Mouse (Mus musculus) skeletal muscle tissue, adult 2 months (tissue): Measurements from ENCODE around the gene Cep89.

Experiments
- DNase-seq: peaks from one replicate; pipeline ENCODE4 v3.0.0-alpha.2; 2012; ENCODE audit warnings: low read depth, low spot score

The Cep89 gene

DNA sequence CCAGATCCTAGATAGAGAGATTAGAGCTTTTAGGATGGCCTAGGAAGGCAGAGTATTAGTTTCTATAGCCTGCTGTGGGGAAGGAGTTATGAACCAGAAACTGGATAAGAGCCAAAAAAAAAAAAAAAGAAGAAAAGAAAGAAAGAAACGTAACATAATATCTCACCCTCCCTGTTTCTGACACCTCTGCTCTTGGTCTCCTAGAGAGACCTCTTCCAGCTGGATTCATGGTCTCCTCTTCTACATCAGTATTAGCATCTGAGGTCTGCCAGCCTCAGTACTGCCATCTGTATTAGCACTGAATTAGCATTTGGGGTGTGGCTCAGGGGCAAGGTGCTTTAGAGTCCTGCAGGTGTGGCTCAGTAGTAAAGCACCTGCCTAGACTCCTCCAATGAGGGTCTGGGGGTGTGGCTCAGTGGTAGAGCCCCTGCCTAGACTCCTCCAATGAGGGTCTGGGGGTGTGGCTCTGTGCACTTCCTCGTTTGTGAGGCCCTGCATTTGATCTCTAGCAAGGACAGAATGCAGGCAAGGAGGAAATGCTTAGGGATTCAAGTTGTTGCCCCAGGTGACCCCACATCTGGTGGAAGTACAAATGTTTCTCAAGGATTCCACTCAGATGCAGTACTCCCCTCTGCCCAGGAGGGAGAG, 14.0 kb upstream of the Cep89 start:
- no peak for DNase-seq

DNA sequence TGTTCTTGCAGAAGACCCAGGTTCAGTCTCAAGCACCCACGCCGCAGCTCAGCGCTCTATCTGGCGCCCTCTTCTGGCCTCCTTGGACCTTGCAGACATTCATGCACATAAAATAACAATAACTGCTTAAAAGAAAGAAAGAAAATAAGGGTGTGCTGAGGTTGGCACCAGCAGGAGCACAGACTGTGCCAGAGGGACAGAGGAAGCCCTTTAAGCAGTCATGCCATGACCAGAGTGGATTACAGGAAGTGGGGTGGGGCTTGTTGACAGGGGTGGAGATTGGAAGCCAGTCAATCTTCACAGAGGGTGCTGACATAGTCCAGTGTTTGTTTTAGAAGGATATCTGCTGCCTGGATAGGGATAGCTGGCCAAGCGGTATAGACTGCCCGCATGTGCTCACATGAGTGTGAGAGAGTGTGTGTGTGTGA, 10.3 kb upstream of the Cep89 start:
- DNase-seq: no peak

GRCm38 (mm10) chr7:35388694-35389093, 8.1 kb upstream of the Cep89 start:
- no peak for DNase-seq

- no peak for DNase-seq
These were observed 3.9 kb upstream of the Cep89 start for GRCm38 (mm10) chr7:35392935-35393334.

GRCm38 (mm10) chr7:35395734-35396456, 940 bp upstream of the Cep89 start:
- DNase-seq: no peak

DNA sequence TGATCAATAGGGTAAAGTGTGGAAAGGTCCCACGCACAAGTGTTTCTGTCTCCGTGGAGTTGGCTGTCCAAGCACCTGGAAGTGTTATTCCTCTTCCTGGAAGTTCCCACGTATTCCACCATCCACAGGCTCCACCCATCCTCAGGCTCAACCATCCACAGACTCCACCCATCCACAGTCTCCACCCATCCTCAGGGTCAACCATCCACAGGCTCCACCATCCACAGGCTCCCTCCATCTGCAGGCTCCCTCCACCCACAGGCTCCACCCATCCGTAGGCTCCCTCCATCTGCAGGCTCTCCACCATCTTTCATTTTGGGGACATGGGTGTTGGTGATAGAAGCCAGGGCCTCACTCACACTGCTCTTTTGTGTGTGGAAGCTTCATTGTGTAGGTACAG, 4.3 kb downstream of the Cep89 start:
- no peak for DNase-seq

DNA sequence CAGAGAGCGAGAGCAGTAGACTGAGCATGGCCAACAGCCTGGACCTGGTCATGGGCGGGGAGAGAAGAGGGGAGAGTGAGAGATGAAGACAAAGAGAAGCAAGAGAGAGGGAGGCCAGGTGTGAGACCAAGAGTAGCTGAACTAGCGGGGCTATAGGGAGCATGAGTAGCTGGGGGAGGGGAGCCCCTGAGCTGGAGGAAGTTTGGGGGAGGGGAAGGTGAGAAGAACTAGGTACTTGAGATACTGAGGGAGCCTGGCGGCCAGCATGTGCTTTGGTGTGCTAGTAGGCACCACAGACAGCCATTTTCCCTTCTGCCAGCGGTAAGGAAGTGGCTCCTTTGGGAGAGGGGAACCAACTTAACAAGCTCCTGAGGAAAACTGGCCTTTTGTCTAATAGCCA, 18.4 kb downstream of the Cep89 start:
- DNase-seq: no peak

DNA sequence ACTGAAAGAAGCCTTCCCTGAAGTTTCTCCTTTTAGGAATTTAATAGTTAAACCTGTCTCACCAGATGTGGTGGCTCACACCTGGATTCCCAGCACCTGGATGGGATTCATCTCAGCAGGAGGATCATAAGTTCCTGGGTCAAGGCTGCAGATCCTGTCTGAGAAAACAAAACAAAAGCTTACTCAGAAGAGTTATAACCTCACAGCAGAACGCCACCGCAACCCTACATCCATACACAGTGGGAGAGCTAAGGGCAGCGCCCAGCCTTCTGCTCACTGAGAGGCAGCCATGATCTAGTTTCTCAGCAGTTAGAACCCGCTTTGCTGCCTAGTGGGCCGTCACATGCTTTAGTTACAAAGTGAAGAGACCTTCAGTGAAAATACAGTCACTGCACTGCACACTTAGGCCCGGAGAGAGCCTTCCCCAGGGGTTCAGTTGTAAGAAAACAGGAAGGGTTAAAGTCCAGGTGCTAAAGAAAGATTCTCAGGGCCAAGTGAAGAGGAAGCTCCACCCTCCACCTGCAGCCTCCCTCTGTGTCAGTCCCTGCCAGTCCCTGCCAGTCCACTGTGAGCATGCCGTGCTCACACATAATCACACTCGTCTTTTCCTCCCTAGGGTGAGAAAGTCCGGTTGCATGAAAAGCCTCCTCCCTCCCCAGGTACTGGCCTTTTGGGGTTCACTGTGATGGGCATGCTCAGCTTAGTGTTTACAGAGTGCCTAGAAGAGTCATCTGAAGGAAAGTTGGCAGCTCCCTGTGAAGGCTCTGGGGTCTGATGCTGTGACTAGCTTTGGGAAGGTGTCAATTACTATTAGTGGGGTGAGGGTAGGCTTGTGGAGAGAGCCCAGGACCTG, 19.2 kb downstream of the Cep89 start:
- DNase-seq: no peak

- DNase-seq: no peak
These were observed 19.8 kb downstream of the Cep89 start for GRCm38 (mm10) chr7:35416654-35416948.

- no peak for DNase-seq
These were observed 26.2 kb downstream of the Cep89 start for GRCm38 (mm10) chr7:35423071-35423470.

DNA sequence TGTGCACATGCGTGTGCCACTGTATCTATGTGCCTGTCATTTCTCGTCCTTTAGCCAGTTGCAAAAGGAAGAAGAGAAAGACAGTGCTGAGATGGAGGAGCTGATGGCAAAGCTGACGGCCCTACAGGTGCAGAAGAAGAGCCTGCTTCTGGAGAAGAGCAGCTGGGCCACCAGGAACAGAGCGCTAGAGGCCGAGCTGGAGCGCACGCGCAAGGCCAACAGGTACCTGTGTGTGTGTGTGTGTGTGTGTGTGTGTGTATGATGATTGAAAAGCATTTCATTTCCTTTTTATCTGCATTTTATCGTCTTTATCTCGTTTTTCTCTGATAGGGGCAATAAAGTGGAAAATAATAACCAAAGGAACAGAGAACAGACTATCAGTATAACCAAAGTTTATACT, 31.3 kb downstream of the Cep89 start:
- DNase-seq: no peak

DNA sequence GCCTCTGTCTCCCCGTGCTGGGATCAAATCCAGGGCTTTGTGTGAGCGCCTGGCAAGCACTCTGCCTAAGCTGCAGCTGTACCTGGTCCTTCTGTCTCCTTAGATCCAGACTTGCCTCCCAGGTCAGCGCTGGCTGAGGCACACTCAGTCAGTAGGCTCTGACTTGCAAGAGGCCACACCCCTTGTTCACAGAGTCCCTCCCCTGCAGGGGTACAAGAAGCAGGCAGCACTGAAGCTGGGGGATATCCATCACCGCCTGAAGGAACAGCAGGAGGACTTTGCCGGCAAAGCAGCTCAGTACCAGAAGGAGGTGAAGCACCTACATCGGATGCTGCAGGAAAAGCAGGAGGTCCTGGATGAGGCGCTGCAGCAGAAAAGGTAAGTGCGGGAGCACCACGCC, 38.4 kb downstream of the Cep89 start:
- DNase-seq: no peak

- DNase-seq: no peak
These were observed 50.7 kb downstream of the Cep89 start for GRCm38 (mm10) chr7:35447501-35447900.

GRCm38 (mm10) chr7:35447996-35448846, 51.4 kb downstream of the Cep89 start, which contains the start of gene Slc7a9:
TSS of gene Slc7a9 (plus strand) at chr7:35448796.
- DNase-seq: no peak

DNA sequence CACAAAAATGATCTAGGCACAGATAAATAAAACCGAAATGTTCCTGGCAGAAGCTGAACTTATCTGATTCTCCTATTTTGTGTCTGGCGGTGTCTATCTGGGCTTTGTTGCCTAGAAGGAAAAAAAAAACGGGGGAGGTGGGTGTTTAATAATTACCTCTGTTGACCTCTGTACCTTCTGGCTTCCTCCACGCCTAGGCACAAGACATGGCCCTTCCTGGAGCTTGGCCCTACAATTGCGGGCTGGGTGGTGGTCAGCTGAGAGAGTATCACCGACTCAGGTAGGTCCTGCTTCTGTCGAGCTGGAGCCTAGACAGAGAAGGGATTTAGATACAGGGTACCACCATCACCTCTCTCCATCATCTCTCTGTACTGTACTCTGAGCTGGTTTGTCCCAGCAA, 52.0 kb downstream of the Cep89 start:
- no peak for DNase-seq

- DNase-seq: no peak
These were observed 59.4 kb downstream of the Cep89 start for GRCm38 (mm10) chr7:35456091-35456814.

- no peak for DNase-seq
These were observed 64.1 kb downstream of the Cep89 start for GRCm38 (mm10) chr7:35460971-35461370.

DNA sequence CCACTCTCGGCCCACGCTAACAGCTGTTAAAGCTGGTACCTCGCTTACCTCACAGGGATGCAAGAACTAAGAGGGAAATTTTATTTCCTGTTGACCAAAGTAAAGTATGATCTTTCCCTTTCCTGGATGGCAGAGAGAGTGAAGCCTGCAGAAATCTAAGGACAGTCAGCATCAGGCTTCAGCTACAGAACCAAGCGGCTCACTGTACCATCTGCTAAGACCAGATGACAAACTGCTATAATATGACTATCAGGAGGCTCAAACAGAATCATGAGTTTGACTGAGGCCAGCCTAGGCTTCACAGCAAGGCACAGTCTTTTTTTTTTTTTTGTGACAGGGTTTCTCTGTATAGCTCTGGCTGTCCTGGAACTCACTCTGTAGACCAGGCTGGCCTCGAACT, 68.2 kb downstream of the Cep89 start:
- DNase-seq: no peak

DNA sequence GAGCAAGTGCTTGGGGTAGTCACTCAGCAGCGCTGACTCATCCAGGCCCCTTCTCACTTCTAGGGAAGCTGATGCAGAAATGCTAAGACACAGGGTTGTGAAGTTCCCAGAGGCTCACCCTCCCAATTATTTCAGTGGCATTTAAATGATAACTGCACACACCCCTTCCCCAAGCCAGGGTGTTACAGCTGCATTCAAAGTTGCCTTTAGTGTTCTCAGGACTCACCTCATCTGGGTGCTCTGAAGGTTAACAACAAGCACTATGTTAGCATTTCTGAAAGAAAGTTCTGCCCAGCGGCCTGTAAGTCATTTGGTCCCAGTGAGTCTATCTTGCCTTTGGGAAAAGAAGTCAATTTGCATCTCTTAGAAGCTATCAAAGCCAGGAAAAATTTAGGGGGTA, 71.0 kb downstream of the Cep89 start:
- DNase-seq: no peak

- DNase-seq: no peak
These were observed 74.0 kb downstream of the Cep89 start for GRCm38 (mm10) chr7:35470794-35471193.

DNA sequence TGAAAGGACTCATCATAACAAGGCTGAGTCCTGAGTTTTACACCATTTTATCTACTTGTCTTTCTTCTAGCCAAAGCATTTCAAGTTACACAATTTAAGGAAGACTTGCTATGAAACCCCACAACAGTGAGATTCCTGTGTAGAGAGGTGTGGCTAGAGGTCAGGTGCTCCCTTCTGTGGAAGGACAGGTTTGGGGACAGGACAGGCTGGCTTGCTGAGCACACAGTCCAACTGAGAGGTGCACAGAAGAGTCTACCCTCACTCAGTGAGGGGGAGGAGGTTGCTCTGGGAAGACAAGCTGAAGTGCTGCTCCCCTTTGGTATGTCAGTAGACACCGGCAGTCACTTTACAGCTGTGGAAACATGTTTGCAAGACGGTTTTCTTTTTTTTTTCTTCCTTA, 79.6 kb downstream of the Cep89 start:
- no peak for DNase-seq
